Mouse (Mus musculus): ENCODE results near the gene Cyp4f18. TPM values are rescaled to one million over a fixed set of nuclear protein-coding genes. Genes with fewer than 3 reads are reported as not detected.

Gene Cyp4f18
- polyA plus RNA-seq, 1 experiment: 0.19 TPM

DNA sequence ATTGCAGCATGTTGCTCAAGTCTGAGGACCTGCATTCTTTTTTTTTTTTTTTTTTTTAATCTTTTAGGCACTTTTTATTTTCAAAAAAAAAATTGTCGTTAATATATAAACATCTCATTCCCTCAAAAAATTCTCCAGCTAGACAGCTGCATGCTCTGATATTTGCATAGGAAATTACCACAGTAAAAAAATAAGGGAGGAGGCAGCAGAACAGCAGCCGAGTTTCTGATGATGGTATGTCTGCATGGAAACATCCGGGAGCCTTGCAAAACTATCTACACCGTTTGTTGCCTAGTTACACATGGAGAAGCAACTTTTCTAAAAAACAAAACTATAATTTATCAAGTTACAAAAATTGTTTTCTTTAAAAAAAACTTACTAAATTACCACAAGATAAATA lies 28.0 kb downstream of the Cyp4f18 start:
- H3K36me3 ChIP-seq (ENCODE audit: control insufficient read depth): no peaks in the 10 kb centered on the region
- no peaks in the 10 kb centered on the region for H3K27me3 ChIP-seq (ENCODE audit: control insufficient read depth)
- H3K4me1 ChIP-seq (ENCODE audit: control insufficient read depth): no peaks in the 10 kb centered on the region
- H3K9me3 ChIP-seq (ENCODE audit: control insufficient read depth, low read length): no peaks in the 10 kb centered on the region
- no peak overlapping the region for H3K4me3 ChIP-seq (replicated peaks)
- TF ChIP-seq TAL1 (IDR thresholded peaks at IDR 0.05; ENCODE audit: low read length): no peak
- no peak for TF ChIP-seq GATA1 (IDR thresholded peaks at IDR 0.05; ENCODE audit: low read length)

DNA sequence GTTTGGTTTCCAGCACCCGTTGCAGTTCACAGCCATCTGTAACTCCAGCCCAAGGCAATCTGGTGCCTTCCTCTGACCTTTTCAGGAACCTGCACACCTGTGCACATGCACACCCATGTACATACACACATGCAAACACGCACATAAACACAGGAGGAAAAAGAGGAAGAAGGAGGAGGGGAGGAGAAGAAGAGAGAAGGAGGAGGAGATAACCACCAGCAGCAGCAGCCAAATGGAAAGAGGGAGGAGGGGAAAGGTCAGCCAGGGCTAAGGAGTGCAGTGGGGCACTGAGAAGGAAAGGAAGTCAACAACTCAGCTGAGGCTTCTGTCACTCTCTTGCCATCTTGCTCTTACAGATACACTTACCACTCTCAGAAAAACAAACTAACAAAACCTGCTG lies 28.4 kb downstream of the Cyp4f18 start:
- Histone ChIP-seq H3K9me3 (ENCODE audit: control insufficient read depth, low read length) (no peaks in the 10 kb centered on the region), H3K36me3 (ENCODE audit: control insufficient read depth) (no peaks in the 10 kb centered on the region), H3K4me1 (ENCODE audit: control insufficient read depth) (no peaks in the 10 kb centered on the region), H3K4me3 (replicated peaks) (no peak overlapping the region), H3K27me3 (ENCODE audit: control insufficient read depth) (no peaks in the 10 kb centered on the region)
- TF ChIP-seq TAL1 (IDR thresholded peaks at IDR 0.05; ENCODE audit: low read length) (no peak), GATA1 (IDR thresholded peaks at IDR 0.05; ENCODE audit: low read length) (no peak)

- H3K27me3 ChIP-seq (ENCODE audit: control insufficient read depth): no peaks in the 10 kb centered on the region
- no peaks in the 10 kb centered on the region for H3K9me3 ChIP-seq (ENCODE audit: control insufficient read depth, low read length)
- H3K4me1 ChIP-seq (ENCODE audit: control insufficient read depth): no peaks in the 10 kb centered on the region
- no peak overlapping the region for H3K4me3 ChIP-seq (replicated peaks)
- H3K36me3 ChIP-seq (ENCODE audit: control insufficient read depth): peaks cover 5% of the 10 kb centered on the region
- TF ChIP-seq GATA1 (IDR thresholded peaks at IDR 0.05; ENCODE audit: low read length): no peak
- TF ChIP-seq TAL1 (IDR thresholded peaks at IDR 0.05; ENCODE audit: low read length): no peak
Measured at GRCm38 (mm10) chr8:71974211-71974610, 35.2 kb downstream of the Cyp4f18 start.

GRCm38 (mm10) chr8:71971945-71972344 lies 37.5 kb downstream of the Cyp4f18 start:
- no peak for TF ChIP-seq GATA1 (IDR thresholded peaks at IDR 0.05; ENCODE audit: low read length)
- no peak for TF ChIP-seq TAL1 (IDR thresholded peaks at IDR 0.05; ENCODE audit: low read length)
- H3K4me1 ChIP-seq (ENCODE audit: control insufficient read depth): no peaks in the 10 kb centered on the region
- H3K4me3 ChIP-seq (replicated peaks): no peak overlapping the region

GRCm38 (mm10) chr8:71968636-71969035 lies 40.8 kb downstream of the Cyp4f18 start:
- Histone ChIP-seq H3K27me3 (ENCODE audit: control insufficient read depth) (no peaks in the 10 kb centered on the region), H3K36me3 (ENCODE audit: control insufficient read depth) (peaks cover 58% of the 10 kb centered on the region), H3K4me1 (ENCODE audit: control insufficient read depth) (no peaks in the 10 kb centered on the region), H3K9me3 (ENCODE audit: control insufficient read depth, low read length) (peaks cover 13% of the 10 kb centered on the region), H3K4me3 (replicated peaks) (no peak overlapping the region)
- no peak for TF ChIP-seq GATA1 (IDR thresholded peaks at IDR 0.05; ENCODE audit: low read length)
- no peak for TF ChIP-seq TAL1 (IDR thresholded peaks at IDR 0.05; ENCODE audit: low read length)

More at GRCm38 (mm10) chr8:71971945-71972344, 37.5 kb downstream of the Cyp4f18 start:
- H3K9me3 ChIP-seq (ENCODE audit: control insufficient read depth, low read length): peaks cover under 1% of the 10 kb centered on the region; the same call in 1 of the 2 replicates
- peaks cover 27% of the 10 kb centered on the region for H3K36me3 ChIP-seq (ENCODE audit: control insufficient read depth)
- no peaks in the 10 kb centered on the region for H3K27me3 ChIP-seq (ENCODE audit: control insufficient read depth)

DNA sequence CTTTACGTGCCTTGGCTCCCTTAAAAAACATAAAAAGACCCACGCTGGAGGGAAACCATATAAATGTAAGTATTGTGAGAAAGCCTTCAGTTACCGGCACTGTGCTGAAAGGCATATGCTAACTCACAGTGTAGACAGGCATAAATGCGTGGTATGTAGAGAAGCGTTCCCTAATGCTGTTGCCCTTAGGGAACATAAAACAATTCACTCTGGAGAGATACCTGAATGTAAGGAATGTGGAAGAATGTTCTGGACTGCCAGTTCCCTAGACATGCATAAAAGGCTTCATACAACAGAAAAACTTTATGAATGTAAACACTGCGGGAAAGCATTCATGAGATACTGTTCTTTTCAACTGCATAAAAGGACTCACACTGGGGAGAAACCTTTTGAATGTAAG lies 41.3 kb downstream of the Cyp4f18 start:
- no peak overlapping the region for H3K4me3 ChIP-seq (replicated peaks)
- H3K9me3 ChIP-seq (ENCODE audit: control insufficient read depth, low read length): peaks cover 13% of the 10 kb centered on the region
- H3K36me3 ChIP-seq (ENCODE audit: control insufficient read depth): peaks cover 58% of the 10 kb centered on the region
- no peaks in the 10 kb centered on the region for H3K27me3 ChIP-seq (ENCODE audit: control insufficient read depth)
- H3K4me1 ChIP-seq (ENCODE audit: control insufficient read depth): no peaks in the 10 kb centered on the region
- no peak for TF ChIP-seq TAL1 (IDR thresholded peaks at IDR 0.05; ENCODE audit: low read length)
- no peak for TF ChIP-seq GATA1 (IDR thresholded peaks at IDR 0.05; ENCODE audit: low read length)

DNA sequence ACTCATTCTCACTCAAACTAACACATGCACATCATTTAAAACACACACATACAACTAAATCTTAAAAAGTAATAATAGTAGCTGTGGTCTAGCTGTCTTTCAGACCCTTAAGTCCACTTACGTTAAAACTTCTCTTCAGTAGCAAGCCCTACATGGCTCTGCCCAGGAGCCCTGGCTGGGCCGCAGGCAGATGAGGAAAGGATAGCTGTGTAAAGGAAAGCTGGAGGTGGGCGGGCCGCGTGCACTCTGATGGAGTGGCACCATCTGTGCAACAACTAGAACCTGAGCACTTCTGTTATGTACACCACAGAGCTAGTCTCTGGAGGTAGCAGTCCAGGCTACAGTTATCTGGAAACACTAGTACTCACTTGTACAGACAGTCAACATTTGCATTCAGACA lies 42.2 kb downstream of the Cyp4f18 start:
- H3K4me3 ChIP-seq (replicated peaks): no peak overlapping the region
- TF ChIP-seq GATA1 (IDR thresholded peaks at IDR 0.05; ENCODE audit: low read length) (no peak), TAL1 (IDR thresholded peaks at IDR 0.05; ENCODE audit: low read length) (no peak)
- H3K27me3 ChIP-seq (ENCODE audit: control insufficient read depth): no peaks in the 10 kb centered on the region
- peaks cover 13% of the 10 kb centered on the region for H3K9me3 ChIP-seq (ENCODE audit: control insufficient read depth, low read length)
- H3K4me1 ChIP-seq (ENCODE audit: control insufficient read depth): no peaks in the 10 kb centered on the region
- H3K36me3 ChIP-seq (ENCODE audit: control insufficient read depth): peaks cover 58% of the 10 kb centered on the region

GRCm38 (mm10) chr8:71966411-71966810 lies 43.0 kb downstream of the Cyp4f18 start:
- H3K9me3 ChIP-seq (ENCODE audit: control insufficient read depth, low read length): peaks cover 13% of the 10 kb centered on the region
- no peaks in the 10 kb centered on the region for H3K27me3 ChIP-seq (ENCODE audit: control insufficient read depth)
- no peak for TF ChIP-seq GATA1 (IDR thresholded peaks at IDR 0.05; ENCODE audit: low read length)
- no peak for TF ChIP-seq TAL1 (IDR thresholded peaks at IDR 0.05; ENCODE audit: low read length)
- H3K4me3 ChIP-seq (replicated peaks): no peak overlapping the region
- no peaks in the 10 kb centered on the region for H3K4me1 ChIP-seq (ENCODE audit: control insufficient read depth)
- H3K36me3 ChIP-seq (ENCODE audit: control insufficient read depth): peaks cover 63% of the 10 kb centered on the region

GRCm38 (mm10) chr8:71965166-71965565 lies 44.3 kb downstream of the Cyp4f18 start:
- no peak for TF ChIP-seq GATA1 (IDR thresholded peaks at IDR 0.05; ENCODE audit: low read length)
- TF ChIP-seq TAL1 (IDR thresholded peaks at IDR 0.05; ENCODE audit: low read length): no peak
- Histone ChIP-seq H3K27me3 (ENCODE audit: control insufficient read depth) (no peaks in the 10 kb centered on the region), H3K9me3 (ENCODE audit: control insufficient read depth, low read length) (peaks cover 13% of the 10 kb centered on the region), H3K4me3 (replicated peaks) (no peak overlapping the region), H3K36me3 (ENCODE audit: control insufficient read depth) (peaks cover 67% of the 10 kb centered on the region), H3K4me1 (ENCODE audit: control insufficient read depth) (no peaks in the 10 kb centered on the region)

- Histone ChIP-seq H3K27me3 (ENCODE audit: control insufficient read depth) (no peaks in the 10 kb centered on the region), H3K4me1 (ENCODE audit: control insufficient read depth) (no peaks in the 10 kb centered on the region), H3K9me3 (ENCODE audit: control insufficient read depth, low read length) (peaks cover 13% of the 10 kb centered on the region), H3K4me3 (replicated peaks) (no peak overlapping the region), H3K36me3 (ENCODE audit: control insufficient read depth) (peaks cover 64% of the 10 kb centered on the region)
- TF ChIP-seq GATA1 (IDR thresholded peaks at IDR 0.05; ENCODE audit: low read length) (no peak), TAL1 (IDR thresholded peaks at IDR 0.05; ENCODE audit: low read length) (no peak)
Measured at GRCm38 (mm10) chr8:71964051-71964450, 45.4 kb downstream of the Cyp4f18 start.
